Mouse (Mus musculus) limb, embryonic 12.5 days (tissue): ENCODE results near the gene Bcr. TPM values are rescaled to one million over a fixed set of nuclear protein-coding genes. Genes with fewer than 3 reads are reported as not detected.

Experiments
- ATAC-seq: fragments of 200-750 bp; cut with Nextera tagmentation; 2 replicates; pipeline ENCODE4 v1.8.0; 2017; ENCODE audit warnings: low read depth, moderate TSS enrichment; ENCODE audit not compliant: insufficient number of reproducible peaks, insufficient read depth, low FRiP score, low TSS enrichment
- H3K27ac ChIP-seq: fragments of 300-500 bp; sonication (generic); 2 replicates; pipeline ENCODE4 v1.5.1; 2016; ENCODE audit warnings: mild to moderate bottlenecking, moderate library complexity
- H3K27me3 ChIP-seq: fragments of 300-500 bp; sonication (generic); 2 replicates; pipeline ENCODE4 v1.6.1; 2016; ENCODE audit warnings: mild to moderate bottlenecking, moderate library complexity
- H3K36me3 ChIP-seq: fragments of 300-500 bp; sonication (generic); 2 replicates; pipeline ENCODE4 v1.6.1; 2016; ENCODE audit warnings: mild to moderate bottlenecking, moderate library complexity
- H3K4me1 ChIP-seq: fragments of 300-500 bp; sonication (generic); replicated peaks from 2 replicates; pipeline ENCODE4 v1.6.1; 2016
- H3K4me2 ChIP-seq: fragments of 300-500 bp; sonication (generic); 2 replicates; pipeline ENCODE4 v1.6.1; 2016; ENCODE audit warnings: mild to moderate bottlenecking, moderate library complexity
- H3K4me3 ChIP-seq: fragments of 300-500 bp; sonication (generic); replicated peaks from 2 replicates; pipeline ENCODE4 v1.5.1; 2016; ENCODE audit warnings: mild to moderate bottlenecking
- H3K9ac ChIP-seq: fragments of 300-500 bp; sonication (generic); replicated peaks from 2 replicates; pipeline ENCODE4 v1.6.1; 2016; ENCODE audit warnings: mild to moderate bottlenecking, moderate library complexity
- H3K9me3 ChIP-seq: fragments of 300-500 bp; sonication (generic); 2 replicates; pipeline ENCODE4 v1.6.1; 2016; ENCODE audit warnings: mild to moderate bottlenecking, moderate library complexity
- WGBS: fragments of 180-500 bp; shearing (Covaris S2); methylation state at CpG from one replicate; pipeline ENCODE4 v1.1.7; 2016; 5-methylcytosine and 5-hydroxymethylcytosine counted together
- polyA plus RNA-seq: library from polyadenylated mRNA; unstranded; fragments of >200 nt; fragmentation: Nextera tagmentation; extraction: Ambion mirVana; gene quantifications from 2 replicates; pipeline ENCODE4 v1.2.1, GENCODE M21; 2016

Gene Bcr
- polyA plus RNA-seq, 1 experiment from 2014 or later: 9.9 TPM

DNA sequence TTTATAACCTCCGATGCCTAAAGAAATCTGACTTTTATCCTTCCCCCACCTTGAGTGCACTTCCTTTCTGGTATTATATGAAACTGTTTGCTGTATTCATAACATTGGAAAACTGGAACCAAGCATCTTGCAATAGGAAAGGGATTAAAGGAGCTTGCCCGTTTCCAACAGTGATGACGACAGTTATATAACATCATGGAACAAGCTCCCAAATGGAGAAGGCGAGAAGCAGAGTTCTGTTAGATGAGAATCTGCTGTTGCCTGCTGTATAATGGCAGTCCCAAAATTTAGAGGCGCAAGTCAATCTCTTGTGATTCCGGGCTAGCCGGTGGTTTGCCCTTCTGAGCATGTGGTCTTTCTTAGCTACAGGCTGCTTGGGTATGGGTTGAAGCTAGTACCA is 34.8 kb downstream of the Bcr start:
- H3K4me3 ChIP-seq: no peak overlapping the region
- peaks cover 43% of the 10 kb centered on the region for H3K4me1 ChIP-seq
- no peak for ATAC-seq
- H3K27me3 ChIP-seq: no peaks in the 10 kb centered on the region
- no peak overlapping the region for H3K27ac ChIP-seq
- WGBS: 91% methylated on average over 7 of the region's 7 CpGs
- H3K4me2 ChIP-seq: no peak overlapping the region
- H3K9ac ChIP-seq: no peak overlapping the region
- H3K9me3 ChIP-seq: no peaks in the 10 kb centered on the region
- 0 out of 2 replicates have a peak, but pooled peaks cover 5% of the 10 kb centered on the region for H3K36me3 ChIP-seq

DNA sequence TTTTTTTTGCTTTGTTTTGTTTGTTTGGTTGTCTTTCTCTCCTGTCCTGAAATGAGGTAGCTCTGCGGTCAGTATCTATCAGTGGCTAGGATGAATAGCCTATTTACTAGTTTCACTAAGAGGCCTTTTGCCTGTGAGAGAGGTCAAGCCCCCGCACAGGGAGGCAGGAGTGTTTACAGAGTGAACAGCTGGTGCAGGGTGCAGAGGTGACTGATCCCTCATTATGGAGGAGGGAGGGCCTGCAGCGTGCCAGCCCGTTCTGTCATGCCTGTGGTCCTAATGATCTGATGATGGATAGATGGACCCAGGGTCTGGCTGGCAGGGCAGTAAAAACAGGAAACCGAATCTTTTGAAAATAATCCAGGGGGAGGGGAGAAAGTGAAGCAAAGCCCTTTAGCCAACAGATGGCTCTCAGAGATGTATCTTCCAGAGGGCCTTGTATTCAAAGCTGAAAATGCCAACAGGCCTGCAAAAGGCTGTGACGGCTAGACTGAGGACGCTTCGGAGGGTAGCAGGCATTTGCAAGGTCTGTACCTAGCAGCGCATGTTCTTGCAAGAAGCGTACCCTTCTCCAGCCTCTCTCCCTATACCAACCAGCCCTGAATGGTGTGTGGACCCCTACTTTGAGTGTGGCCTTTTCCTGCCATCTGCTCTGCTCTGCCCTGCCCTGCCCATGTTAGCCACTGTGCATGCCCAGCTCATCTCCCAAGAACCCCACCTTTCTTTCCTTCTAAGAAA is 38.2 kb downstream of the Bcr start:
- Histone ChIP-seq H3K27ac (peak overlapping the region; percentile 8; the same call in 1 of the 2 replicates), H3K9ac (no peak overlapping the region), H3K36me3 (no peaks in the 10 kb centered on the region), H3K4me2 (no peak overlapping the region), H3K4me3 (no peak overlapping the region), H3K27me3 (no peaks in the 10 kb centered on the region), H3K9me3 (no peaks in the 10 kb centered on the region), H3K4me1 (peaks cover 37% of the 10 kb centered on the region)
- 15% methylated on average over 10 of the region's 10 CpGs for WGBS
- ATAC-seq: no peak

DNA sequence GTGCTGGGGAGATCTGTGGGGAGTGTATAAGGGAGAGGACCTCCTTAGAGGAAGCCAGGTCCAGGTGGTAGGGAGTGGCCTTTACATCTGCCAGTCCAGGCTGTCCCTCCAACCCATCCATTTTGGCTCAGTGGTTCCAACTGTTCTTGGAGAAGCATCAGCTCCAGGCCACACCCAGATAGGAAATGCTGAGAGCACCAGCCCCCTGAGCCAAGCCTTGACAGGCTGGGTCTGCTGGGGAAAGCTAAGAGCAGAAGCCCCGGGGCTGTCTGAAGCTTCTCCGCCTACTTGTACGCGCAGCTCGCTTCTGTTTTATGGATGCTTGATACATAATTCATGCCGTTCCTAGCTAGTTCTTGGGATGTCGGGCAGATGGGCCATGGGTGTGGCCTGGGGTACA is 39.9 kb downstream of the Bcr start:
- no peak for ATAC-seq
- Histone ChIP-seq H3K9ac (no peak overlapping the region), H3K4me2 (no peak overlapping the region), H3K27ac (no peak overlapping the region), H3K27me3 (no peaks in the 10 kb centered on the region), H3K4me1 (peaks cover 53% of the 10 kb centered on the region), H3K36me3 (no peaks in the 10 kb centered on the region), H3K9me3 (no peaks in the 10 kb centered on the region), H3K4me3 (no peak overlapping the region)
- WGBS: 77% methylated on average over 7 of the region's 7 CpGs

DNA sequence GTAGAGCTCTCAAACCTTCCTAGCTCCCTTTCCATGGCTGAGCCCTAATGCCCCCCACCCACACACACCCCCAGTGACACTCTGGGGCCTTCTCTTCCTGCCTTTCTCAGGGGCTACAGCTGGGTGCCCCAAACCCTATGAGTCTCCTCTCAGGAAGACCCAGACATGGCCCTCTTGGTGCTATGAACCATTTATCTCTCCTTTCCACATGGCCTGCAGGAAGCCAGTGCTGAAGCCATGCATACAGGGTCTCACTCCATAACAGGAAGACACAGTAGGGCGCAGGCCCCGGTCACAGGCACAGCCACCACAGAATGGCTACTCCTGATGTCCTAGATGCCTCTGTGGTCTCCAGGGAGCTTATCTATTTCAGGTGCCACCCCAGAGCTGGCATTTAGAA is 43.1 kb downstream of the Bcr start:
- H3K4me2 ChIP-seq: no peak overlapping the region
- WGBS: 91% methylated on average over 2 of the region's 2 CpGs

DNA sequence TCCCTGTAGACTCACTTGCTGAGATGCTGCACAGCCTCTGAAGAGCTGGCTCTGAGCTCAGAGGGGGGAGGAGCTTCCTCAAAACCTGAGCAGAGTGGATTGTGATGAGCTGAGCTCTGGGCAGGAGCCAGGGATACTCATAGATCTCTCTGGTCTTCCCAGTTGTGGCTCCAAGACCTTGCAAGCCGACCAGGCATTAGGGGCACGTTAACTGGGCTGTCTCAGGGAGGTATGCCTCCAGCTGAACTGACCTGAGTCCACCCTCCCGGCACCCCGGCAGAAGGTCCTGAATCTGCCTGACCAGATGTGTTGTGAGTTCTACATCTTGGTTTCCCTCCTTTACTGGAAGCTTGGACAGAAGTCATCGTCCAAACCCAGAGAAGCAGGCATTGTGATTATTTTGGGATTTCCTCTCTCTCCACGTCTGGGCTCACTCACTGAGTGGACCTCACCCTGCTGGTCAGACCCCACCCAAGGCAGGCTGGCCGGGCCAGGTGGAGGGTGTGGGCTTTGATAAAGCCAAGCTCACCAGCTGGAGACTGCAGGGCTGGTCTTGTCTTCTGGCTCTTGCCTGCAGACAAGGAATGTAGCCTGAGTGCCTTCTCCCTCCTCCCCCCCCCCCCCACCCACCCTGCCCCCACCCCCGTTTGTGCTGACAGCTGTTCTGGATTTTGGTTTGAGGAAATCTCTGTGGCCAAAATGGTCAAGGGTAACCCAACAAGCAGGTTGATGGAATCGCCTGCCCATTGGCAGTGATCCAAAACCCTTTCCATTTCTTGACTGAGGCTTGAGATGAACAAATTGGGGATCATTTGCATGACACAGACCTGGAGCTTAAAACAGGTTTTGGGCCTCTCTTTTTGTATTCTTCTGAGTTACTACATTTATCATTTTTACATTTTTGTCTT is 44.1 kb downstream of the Bcr start:
- H3K4me3 ChIP-seq: no peak overlapping the region
- H3K36me3 ChIP-seq: no peaks in the 10 kb centered on the region
- H3K4me2 ChIP-seq: no peak overlapping the region
- WGBS: 54% methylated on average over 9 of the region's 9 CpGs
- no peaks in the 10 kb centered on the region for H3K27me3 ChIP-seq
- no peaks in the 10 kb centered on the region for H3K9me3 ChIP-seq
- no peak overlapping the region for H3K27ac ChIP-seq
- peaks cover 44% of the 10 kb centered on the region for H3K4me1 ChIP-seq
- no peak overlapping the region for H3K9ac ChIP-seq
- no peak for ATAC-seq

More for the DNA sequence above, 43.1 kb downstream of the Bcr start:
- no peaks in the 10 kb centered on the region for H3K36me3 ChIP-seq
- no peak overlapping the region for H3K4me3 ChIP-seq
- H3K9ac ChIP-seq: no peak overlapping the region
- no peak for ATAC-seq
- H3K27me3 ChIP-seq: no peaks in the 10 kb centered on the region
- H3K9me3 ChIP-seq: no peaks in the 10 kb centered on the region
- peaks cover 49% of the 10 kb centered on the region for H3K4me1 ChIP-seq
- H3K27ac ChIP-seq: no peak overlapping the region

DNA sequence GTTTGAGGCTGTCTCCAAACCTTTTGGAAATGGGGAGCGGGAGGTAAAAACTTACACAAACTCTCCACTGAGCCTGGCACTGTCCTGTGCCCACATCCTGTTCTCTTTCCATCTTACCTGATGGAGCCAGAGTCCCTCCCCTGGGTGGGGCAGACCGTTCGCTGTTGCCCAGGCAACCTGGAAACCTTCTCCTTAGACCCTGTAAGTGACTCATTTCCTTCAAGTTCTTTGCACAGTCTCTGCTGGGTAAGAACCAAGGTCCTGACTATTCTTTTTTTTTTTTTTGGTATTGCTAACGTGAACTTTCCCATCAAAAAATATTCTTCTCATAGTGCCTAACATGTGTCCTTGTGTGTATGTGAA is 44.7 kb downstream of the Bcr start:
- WGBS: 82% methylated on average over 4 of the region's 4 CpGs
- no peak for ATAC-seq
- H3K4me2 ChIP-seq: no peak overlapping the region
- H3K27ac ChIP-seq: no peak overlapping the region
- peaks cover 44% of the 10 kb centered on the region for H3K4me1 ChIP-seq
- no peaks in the 10 kb centered on the region for H3K9me3 ChIP-seq
- no peaks in the 10 kb centered on the region for H3K36me3 ChIP-seq
- no peak overlapping the region for H3K9ac ChIP-seq
- no peak overlapping the region for H3K4me3 ChIP-seq
- no peaks in the 10 kb centered on the region for H3K27me3 ChIP-seq

DNA sequence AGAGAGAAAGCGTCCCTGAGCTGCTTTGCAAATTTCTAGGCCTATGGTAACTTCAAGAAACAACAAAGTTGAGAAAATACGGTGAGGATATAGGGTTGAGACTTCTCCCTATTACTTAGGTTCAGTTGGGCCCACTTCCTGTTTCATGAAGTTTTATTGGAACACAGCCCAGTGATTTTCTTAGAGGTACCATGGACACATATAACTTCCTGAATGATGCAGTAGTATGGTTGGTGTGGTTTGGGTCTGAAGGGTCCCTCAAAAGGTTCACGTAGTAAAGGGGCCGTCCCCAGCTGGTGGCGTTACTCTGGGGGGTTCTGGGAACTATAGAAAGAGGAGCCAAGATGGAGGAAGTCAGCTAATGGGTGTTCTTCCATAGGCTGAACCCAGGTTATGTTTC is 45.3 kb downstream of the Bcr start:
- WGBS: 90% methylated on average over 5 of the region's 5 CpGs
- no peaks in the 10 kb centered on the region for H3K9me3 ChIP-seq
- H3K27ac ChIP-seq: no peak overlapping the region
- H3K9ac ChIP-seq: no peak overlapping the region
- no peaks in the 10 kb centered on the region for H3K36me3 ChIP-seq
- no peak overlapping the region for H3K4me3 ChIP-seq
- peaks cover 44% of the 10 kb centered on the region for H3K4me1 ChIP-seq
- no peak overlapping the region for H3K4me2 ChIP-seq
- H3K27me3 ChIP-seq: no peaks in the 10 kb centered on the region
- ATAC-seq: no peak

DNA sequence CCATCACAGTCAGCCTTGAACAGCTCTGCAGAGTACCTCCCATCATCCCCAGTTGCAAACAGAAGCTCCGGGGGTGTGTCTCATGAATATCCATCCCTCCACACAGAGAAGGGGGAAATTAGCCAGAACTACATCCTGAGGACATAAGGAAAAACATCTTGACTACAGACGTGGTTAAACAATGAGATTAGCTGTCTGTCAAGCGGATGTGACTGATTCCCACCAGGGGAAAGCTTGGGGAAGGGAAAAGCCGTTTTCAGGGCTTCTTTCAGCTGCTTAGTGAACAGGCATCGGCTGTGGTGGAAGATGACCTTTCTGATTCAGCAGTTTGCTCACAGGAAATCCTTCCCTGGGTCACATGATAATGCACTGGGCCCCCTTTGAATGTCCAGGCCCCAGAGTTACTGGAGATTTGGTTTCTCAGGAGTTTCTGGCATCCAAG is 46.6 kb downstream of the Bcr start:
- H3K4me1 ChIP-seq: peaks cover 55% of the 10 kb centered on the region

DNA sequence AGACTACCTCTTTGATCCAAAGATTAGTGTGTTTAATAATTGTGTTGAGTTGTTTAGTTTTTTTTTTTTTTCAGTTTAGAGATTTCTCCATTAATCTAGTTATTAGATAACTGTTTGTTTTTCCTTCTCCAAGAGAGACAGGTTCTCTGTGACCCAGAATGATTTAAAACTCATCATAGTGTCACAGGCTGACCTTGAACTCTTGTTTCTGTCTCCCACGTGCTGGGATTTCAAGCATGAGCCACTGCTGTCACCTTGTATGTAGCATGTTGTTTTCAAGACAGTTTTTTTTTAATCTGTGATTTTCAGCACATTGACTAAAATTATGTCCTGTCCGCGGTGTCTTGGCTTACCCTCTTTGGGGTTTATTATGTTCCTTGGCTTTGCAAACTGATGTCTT is 47.7 kb downstream of the Bcr start:
- no peaks in the 10 kb centered on the region for H3K36me3 ChIP-seq
- H3K4me1 ChIP-seq: peaks cover 62% of the 10 kb centered on the region
- no peak overlapping the region for H3K4me2 ChIP-seq
- H3K27ac ChIP-seq: no peak overlapping the region
- H3K27me3 ChIP-seq: no peaks in the 10 kb centered on the region
- no peak overlapping the region for H3K9ac ChIP-seq
- no peak overlapping the region for H3K4me3 ChIP-seq
- 73% methylated on average over 3 of the region's 3 CpGs for WGBS
- ATAC-seq: no peak
- no peaks in the 10 kb centered on the region for H3K9me3 ChIP-seq

More for the DNA sequence above, 46.6 kb downstream of the Bcr start:
- Histone ChIP-seq H3K9ac (no peak overlapping the region), H3K4me3 (no peak overlapping the region), H3K27ac (0 out of 2 replicates have a peak overlapping the region, but pooled peaks have one; percentile 23), H3K9me3 (no peaks in the 10 kb centered on the region), H3K27me3 (no peaks in the 10 kb centered on the region), H3K36me3 (no peaks in the 10 kb centered on the region), H3K4me2 (no peak overlapping the region)
- no peak for ATAC-seq
- 36% methylated on average over 5 of the region's 5 CpGs for WGBS

DNA sequence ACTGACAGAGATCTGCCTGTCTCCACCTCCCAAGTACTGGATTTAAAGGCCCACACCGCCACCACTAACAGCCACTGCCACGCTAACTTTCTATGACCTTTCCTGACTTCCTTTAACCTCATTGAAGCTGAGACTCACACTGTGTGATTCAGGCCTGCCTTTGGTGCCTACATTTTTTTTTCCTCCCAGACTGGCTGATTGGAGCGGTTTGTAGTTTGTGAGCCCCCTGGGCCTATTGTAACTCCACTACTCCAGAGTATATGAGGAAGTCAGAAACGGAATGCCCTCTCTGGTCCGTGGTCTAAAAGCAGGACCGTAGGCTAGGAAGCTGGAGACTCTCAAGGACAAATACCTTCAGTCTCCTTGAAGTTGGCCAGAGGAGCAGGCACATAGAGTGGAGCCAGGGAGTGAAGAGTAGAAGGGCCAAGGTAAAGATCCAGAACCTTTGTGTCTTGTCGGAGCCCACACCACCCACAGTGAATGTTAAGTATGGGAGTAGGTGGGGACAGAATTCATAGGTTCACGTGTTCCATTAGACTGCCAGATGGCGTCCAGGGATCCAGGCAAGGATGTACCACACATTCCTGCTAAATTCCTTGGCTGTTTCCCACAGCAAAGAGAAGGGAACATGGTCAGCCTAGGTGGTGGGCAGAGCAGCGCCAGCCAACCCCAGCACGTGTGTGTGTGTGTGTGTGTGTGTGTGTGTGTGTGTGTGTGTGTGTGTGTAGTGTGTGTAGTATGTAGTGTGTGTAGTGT is 51.2 kb downstream of the Bcr start:
- H3K4me2 ChIP-seq: no peak overlapping the region
- no peak; the same call in 1 of the 2 replicates for ATAC-seq
- peak overlapping the region; percentile 69 for H3K27ac ChIP-seq
- WGBS: 66% methylated on average over 11 of the region's 11 CpGs
- no peaks in the 10 kb centered on the region for H3K9me3 ChIP-seq
- H3K27me3 ChIP-seq: no peaks in the 10 kb centered on the region
- no peak overlapping the region for H3K9ac ChIP-seq
- H3K36me3 ChIP-seq: 0 out of 2 replicates have a peak, but pooled peaks cover 3% of the 10 kb centered on the region
- H3K4me3 ChIP-seq: no peak overlapping the region
- H3K4me1 ChIP-seq: peaks cover 42% of the 10 kb centered on the region

DNA sequence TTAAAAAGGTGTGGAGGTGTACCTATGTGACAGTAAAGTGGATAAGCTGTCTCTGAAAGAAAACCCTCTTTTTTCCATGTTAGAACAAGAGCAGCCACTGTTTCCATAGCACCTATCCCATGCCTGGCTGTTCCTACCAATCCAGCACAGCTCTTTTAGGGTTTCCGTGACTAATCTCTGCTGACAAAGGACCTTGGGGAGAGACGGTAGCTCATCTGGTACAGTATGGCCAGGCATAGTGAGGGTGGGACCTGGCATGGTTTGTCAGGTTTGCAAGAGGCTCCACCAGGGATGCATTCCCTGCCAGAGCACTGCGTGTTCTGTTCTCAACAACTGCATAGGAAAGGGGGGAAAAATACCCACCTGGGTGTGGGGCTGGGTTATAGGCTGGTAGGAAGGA is 52.0 kb downstream of the Bcr start:
- ATAC-seq: no peak
- Histone ChIP-seq H3K9me3 (no peaks in the 10 kb centered on the region), H3K27ac (no peak overlapping the region), H3K4me2 (no peak overlapping the region), H3K9ac (no peak overlapping the region), H3K27me3 (no peaks in the 10 kb centered on the region), H3K4me3 (no peak overlapping the region), H3K4me1 (peaks cover 41% of the 10 kb centered on the region), H3K36me3 (0 out of 2 replicates have a peak, but pooled peaks cover 3% of the 10 kb centered on the region)
- WGBS: 80% methylated on average over 3 of the region's 3 CpGs
